Mouse (Mus musculus) heart, embryonic 13.5 days (tissue): Measurements from ENCODE around the gene Zfpm1. TPM values are rescaled to one million over a fixed set of nuclear protein-coding genes. Genes with fewer than 3 reads are reported as not detected.

ENCODE experiments used
- ATAC-seq: fragments of 200-750 bp; cut with Nextera tagmentation; 2 replicates; pipeline ENCODE4 v1.8.0; 2017; ENCODE audit warnings: moderate TSS enrichment; ENCODE audit not compliant: insufficient number of reproducible peaks, low FRiP score, low TSS enrichment; ENCODE audit errors: extremely low read depth
- H3K27ac ChIP-seq: fragments of 300-500 bp; sonication (generic); replicated peaks from 2 replicates; pipeline ENCODE4 v1.5.1; 2015; ENCODE audit warnings: moderate library complexity, mild to moderate bottlenecking, inconsistent platforms
- H3K27me3 ChIP-seq: fragments of 300-500 bp; sonication (generic); replicated peaks from 2 replicates; pipeline ENCODE4 v1.6.1; 2015; ENCODE audit warnings: mild to moderate bottlenecking, inconsistent platforms
- H3K36me3 ChIP-seq: fragments of 300-500 bp; sonication (generic); 2 replicates; pipeline ENCODE4 v1.6.1; 2015; ENCODE audit warnings: mild to moderate bottlenecking, inconsistent platforms
- H3K4me1 ChIP-seq: fragments of 300-500 bp; sonication (generic); 2 replicates; pipeline ENCODE4 v1.6.1; 2015; ENCODE audit warnings: inconsistent platforms
- H3K4me2 ChIP-seq: fragments of 300-500 bp; sonication (generic); 2 replicates; pipeline ENCODE4 v1.6.1; 2015; ENCODE audit warnings: inconsistent platforms, mild to moderate bottlenecking, moderate library complexity
- H3K4me3 ChIP-seq: fragments of 300-500 bp; sonication (generic); 2 replicates; pipeline ENCODE4 v1.5.1; 2015; ENCODE audit warnings: moderate library complexity, mild to moderate bottlenecking, inconsistent platforms
- H3K9ac ChIP-seq: fragments of 300-500 bp; sonication (generic); 2 replicates; pipeline ENCODE4 v1.6.1; 2015; ENCODE audit warnings: inconsistent platforms, mild to moderate bottlenecking, moderate library complexity
- H3K9me3 ChIP-seq: fragments of 300-500 bp; sonication (generic); 2 replicates; pipeline ENCODE4 v1.6.1; 2016; ENCODE audit warnings: inconsistent platforms
- WGBS: fragments of 180-500 bp; shearing (Covaris S2); methylation state at CpG from one replicate; pipeline ENCODE4 v1.1.7; 2015; ENCODE audit warnings: mixed read lengths; 5-methylcytosine and 5-hydroxymethylcytosine counted together
- polyA plus RNA-seq: library from polyadenylated mRNA; unstranded; fragments of >200 nt; fragmentation: Nextera tagmentation; extraction: Ambion mirVana; gene quantifications from 2 replicates; pipeline ENCODE4 v1.2.1, GENCODE M21; 2015

The Zfpm1 gene
- polyA plus RNA-seq, 1 experiment from 2014 or later: 3.8 TPM

DNA sequence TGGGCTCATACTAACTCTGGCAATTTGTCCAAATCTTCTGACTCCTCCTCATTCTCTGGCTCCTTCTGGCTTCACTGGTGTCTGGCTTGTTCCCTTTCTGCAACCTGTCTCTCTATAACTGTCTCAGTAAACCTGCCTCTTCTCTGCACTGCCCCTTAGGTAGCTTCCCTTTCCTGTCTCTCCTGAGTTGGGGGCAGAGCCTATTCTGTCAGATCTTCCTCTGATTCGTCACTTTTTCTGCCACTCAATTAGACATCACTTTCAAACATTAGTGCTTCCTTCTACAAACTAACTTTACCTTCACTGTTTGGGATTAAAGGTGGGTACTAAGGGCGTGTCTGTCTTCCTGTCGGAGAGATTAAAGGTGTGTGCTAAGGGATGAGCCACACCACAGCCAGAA, 58.8 kb downstream of the Zfpm1 start:
- 82% methylated on average over 3 of the region's 3 CpGs for WGBS
- H3K4me1 ChIP-seq: peaks cover 56% of the 10 kb centered on the region

DNA sequence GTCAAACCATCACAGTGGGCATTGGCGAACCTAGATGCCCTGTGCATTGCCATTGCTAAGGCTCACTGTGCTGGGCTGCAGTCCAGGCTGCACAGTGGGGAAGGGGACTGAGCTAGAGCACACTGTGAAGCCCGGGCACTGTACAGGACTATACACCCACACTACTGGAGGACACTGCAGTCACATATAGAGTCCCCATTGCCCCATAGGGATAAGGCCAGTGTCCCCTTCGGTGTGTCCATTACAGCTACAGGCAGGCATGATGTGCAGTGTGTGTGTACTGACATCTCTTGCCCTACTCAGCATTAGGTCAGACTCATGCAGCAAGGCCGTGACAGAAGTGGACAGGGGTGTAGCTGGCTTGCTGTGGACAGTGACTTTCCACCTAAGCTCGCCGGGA, 59.8 kb downstream of the Zfpm1 start:
- Histone ChIP-seq H3K27ac (no peak overlapping the region), H3K36me3 (peaks cover 39% of the 10 kb centered on the region), H3K9me3 (no peaks in the 10 kb centered on the region), H3K4me2 (no peak overlapping the region), H3K9ac (peak overlapping the region; percentile 52), H3K4me1 (peaks cover 46% of the 10 kb centered on the region), H3K27me3 (peaks cover 5% of the 10 kb centered on the region; the same call in 1 of the 2 replicates), H3K4me3 (no peak overlapping the region)
- no peak for ATAC-seq
- WGBS: 72% methylated on average over 6 of the region's 6 CpGs

More for the DNA sequence above, 58.8 kb downstream of the Zfpm1 start:
- H3K9me3 ChIP-seq: no peaks in the 10 kb centered on the region
- H3K9ac ChIP-seq: no peak overlapping the region
- peaks cover 11% of the 10 kb centered on the region; the same call in 1 of the 2 replicates for H3K27me3 ChIP-seq
- H3K4me3 ChIP-seq: no peak overlapping the region
- no peak for ATAC-seq
- no peak overlapping the region for H3K27ac ChIP-seq
- H3K4me2 ChIP-seq: no peak overlapping the region
- peaks cover 49% of the 10 kb centered on the region for H3K36me3 ChIP-seq

DNA sequence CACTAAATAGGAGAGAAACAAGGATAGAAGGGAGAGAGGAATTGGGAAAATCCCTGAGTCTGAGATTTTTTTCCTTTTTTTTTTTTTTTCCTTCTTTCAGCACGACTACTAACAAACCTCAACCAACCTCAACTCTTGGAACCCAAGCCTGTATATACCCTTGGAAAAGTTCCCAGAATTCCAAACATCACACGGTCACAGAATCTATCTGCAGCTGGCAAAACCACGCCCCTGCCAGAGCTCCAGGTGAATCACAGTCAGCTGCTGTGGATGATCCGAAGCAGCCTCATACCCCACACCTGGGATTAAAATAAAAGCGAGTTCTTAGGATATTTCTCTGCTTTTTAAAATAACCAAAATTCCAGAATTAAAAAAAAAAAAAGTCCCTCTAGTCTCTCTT, 60.4 kb downstream of the Zfpm1 start:
- Histone ChIP-seq H3K4me1 (peaks cover 46% of the 10 kb centered on the region), H3K4me3 (no peak overlapping the region), H3K9ac (peak overlapping the region; percentile 76), H3K27ac (peak overlapping the region; percentile 32; the same call in 1 of the 2 replicates), H3K27me3 (no peaks in the 10 kb centered on the region), H3K36me3 (peaks cover 33% of the 10 kb centered on the region), H3K9me3 (no peaks in the 10 kb centered on the region), H3K4me2 (peak overlapping the region; percentile 76)
- WGBS: 35% methylated on average over 5 of the region's 5 CpGs
- ATAC-seq: no peak

DNA sequence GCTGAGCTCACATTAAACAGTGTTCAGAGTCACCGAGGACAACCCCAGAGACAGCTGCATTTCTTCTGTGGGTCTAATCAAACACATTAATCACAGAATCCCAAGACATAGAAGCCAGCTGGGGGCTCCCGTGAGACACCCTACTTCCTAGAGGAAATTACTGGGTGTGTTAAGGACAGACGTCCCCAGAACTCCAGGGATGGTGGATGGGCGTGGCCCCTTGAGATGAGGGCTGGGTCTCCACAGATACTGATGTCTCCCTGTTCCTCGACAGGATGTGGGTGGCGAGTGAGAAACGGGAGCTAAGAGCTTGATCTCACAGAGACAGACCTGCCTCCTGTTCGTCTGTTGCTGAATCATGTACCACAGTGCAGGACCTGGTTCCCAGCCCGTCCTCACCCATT, 60.9 kb downstream of the Zfpm1 start:
- WGBS: 4% methylated on average over 9 of the region's 9 CpGs
- ATAC-seq: no peak
- peaks cover 50% of the 10 kb centered on the region for H3K4me1 ChIP-seq
- peak overlapping the region; percentile 48 for H3K4me3 ChIP-seq
- H3K9ac ChIP-seq: peak overlapping the region; percentile 76
- peaks cover 29% of the 10 kb centered on the region for H3K36me3 ChIP-seq
- no peaks in the 10 kb centered on the region for H3K27me3 ChIP-seq
- no peaks in the 10 kb centered on the region for H3K9me3 ChIP-seq
- peak overlapping the region; percentile 76 for H3K4me2 ChIP-seq
- peak overlapping the region; percentile 32; the same call in 1 of the 2 replicates for H3K27ac ChIP-seq

DNA sequence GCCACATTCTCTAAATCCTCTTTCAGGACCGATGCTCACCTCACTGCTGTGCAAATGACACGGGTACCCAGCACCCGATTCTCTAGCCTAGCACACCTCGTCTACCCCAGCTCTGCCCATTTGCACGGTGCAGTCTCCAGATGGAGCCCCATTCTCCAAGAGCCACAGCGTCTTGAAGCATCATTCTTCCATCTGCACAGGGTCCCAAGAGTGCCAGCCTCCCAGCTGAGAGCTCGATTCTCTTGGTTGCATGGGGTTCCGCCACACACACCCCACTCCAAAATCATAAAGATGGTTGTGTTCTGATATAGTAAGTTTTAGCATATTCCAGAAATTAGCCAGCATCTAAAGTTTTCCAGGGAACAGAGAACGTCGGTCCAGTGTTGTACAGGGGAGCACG, 61.4 kb downstream of the Zfpm1 start:
- Histone ChIP-seq H3K4me3 (peak overlapping the region; percentile 48), H3K4me1 (peaks cover 56% of the 10 kb centered on the region), H3K27ac (peak overlapping the region; percentile 32; the same call in 1 of the 2 replicates), H3K4me2 (peak overlapping the region; percentile 76), H3K9me3 (no peaks in the 10 kb centered on the region), H3K9ac (peak overlapping the region; percentile 76), H3K36me3 (peaks cover 23% of the 10 kb centered on the region), H3K27me3 (no peaks in the 10 kb centered on the region)
- WGBS: 9% methylated on average over 11 of the region's 11 CpGs
- ATAC-seq: no peak

DNA sequence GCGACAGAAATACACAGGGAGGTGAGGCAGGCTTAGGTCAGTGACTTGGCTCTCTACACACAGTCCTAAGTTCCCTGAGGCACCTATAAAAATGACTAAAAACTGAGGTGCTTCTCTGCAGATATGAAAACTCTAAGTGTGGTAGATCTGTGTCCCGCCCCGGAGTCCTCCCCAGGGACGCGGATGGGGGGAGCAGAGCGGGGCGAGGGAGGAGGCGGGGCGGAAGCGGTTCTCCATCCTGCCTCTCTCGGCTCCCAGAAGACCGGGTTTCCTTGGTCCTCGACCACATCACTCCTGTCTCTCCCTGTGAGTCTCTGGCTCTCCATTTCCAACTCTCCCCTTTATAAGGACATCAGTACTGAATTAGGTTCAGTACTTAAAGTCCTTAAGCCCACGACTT, 61.8 kb downstream of the Zfpm1 start:
- Histone ChIP-seq H3K9me3 (no peaks in the 10 kb centered on the region), H3K4me1 (peaks cover 60% of the 10 kb centered on the region), H3K27me3 (no peaks in the 10 kb centered on the region), H3K9ac (peak overlapping the region; percentile 76), H3K36me3 (peaks cover 19% of the 10 kb centered on the region), H3K4me2 (peak overlapping the region; percentile 76), H3K4me3 (peak overlapping the region; percentile 48), H3K27ac (0 out of 2 replicates have a peak overlapping the region, but pooled peaks have one; percentile 32)
- WGBS: 1% methylated on average over 14 of the region's 14 CpGs
- no peak for ATAC-seq

DNA sequence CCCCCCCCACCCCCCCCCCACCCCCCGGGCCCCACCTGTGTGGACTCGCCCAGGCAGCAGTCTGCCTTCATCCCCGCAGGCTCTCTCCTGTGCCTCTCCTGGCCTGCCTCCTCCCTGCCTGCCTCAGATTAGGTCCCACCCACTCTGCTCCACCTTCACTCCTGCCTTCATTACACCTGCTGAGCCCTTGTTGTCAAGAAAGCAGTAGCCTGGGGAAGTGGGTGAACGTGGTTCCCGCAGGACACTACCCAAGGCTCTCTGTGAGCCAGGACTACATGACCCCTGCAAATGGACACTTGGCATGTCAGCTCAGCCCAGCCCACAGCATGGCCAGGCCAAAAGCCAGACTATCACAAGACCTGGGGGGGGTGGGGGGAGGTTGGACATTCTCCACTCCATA, 62.3 kb downstream of the Zfpm1 start:
- peaks cover 65% of the 10 kb centered on the region for H3K4me1 ChIP-seq

DNA sequence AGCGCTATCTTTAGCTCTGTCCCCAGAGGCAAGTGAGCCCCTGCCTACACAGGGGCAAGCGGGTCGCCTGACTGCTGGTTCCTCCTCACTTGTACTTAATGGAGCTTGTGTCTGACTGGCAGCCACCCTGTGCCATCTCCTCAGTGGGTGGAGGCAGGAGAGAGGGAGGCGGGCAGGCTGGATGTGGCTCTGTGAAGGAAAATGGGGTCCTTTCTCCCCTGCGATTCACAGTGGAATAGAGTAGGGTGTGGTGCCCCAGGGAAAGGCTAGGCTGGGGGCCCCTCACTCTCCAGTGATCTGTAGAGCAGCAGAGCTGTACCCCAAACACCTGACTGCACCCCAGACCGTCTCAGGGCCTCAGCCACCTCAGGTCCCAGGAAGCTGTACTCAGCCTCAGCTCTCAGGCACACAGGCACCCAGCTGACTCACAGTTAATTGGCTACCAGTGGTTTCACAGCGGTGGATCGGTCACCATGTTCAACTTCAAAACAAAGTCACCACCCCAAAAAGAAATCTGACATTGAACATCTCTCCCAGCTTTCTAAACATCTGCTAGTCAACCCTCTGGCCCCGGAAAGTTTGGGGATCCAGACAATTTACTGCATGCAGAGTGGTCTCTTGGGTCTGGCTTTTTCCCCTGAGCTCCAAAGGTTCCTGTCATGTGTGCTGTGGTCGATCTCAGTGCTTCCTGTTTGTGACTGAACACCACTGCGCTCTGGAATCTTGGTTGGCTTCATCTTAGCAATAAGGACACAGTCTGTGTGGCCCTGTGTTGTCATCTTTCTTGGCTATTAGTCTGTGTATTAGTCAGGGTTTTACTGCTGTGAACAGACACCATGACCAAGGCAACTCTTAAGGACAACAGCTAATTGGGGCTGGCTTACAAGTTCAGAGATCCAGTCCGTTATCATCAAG, 63.5 kb downstream of the Zfpm1 start:
- Histone ChIP-seq H3K27ac (peak overlapping the region; percentile 29; the same call in 1 of the 2 replicates), H3K4me3 (no peak overlapping the region), H3K9me3 (no peaks in the 10 kb centered on the region), H3K27me3 (no peaks in the 10 kb centered on the region), H3K36me3 (peaks cover 2% of the 10 kb centered on the region), H3K4me1 (peaks cover 77% of the 10 kb centered on the region), H3K4me2 (no peak overlapping the region), H3K9ac (peak overlapping the region; percentile 1)
- ATAC-seq: no peak
- 57% methylated on average over 12 of the region's 12 CpGs for WGBS

More for the DNA sequence above, 62.3 kb downstream of the Zfpm1 start:
- Histone ChIP-seq H3K27ac (no peak overlapping the region), H3K9me3 (no peaks in the 10 kb centered on the region), H3K27me3 (no peaks in the 10 kb centered on the region), H3K36me3 (peaks cover 15% of the 10 kb centered on the region), H3K9ac (peak overlapping the region; percentile 76), H3K4me2 (peak overlapping the region; percentile 76), H3K4me3 (no peak overlapping the region)
- WGBS: 0% methylated on average over 2 of the region's 5 CpGs
- ATAC-seq: 0 out of 2 replicates have a peak, but pooled peaks have one; percentile 9

DNA sequence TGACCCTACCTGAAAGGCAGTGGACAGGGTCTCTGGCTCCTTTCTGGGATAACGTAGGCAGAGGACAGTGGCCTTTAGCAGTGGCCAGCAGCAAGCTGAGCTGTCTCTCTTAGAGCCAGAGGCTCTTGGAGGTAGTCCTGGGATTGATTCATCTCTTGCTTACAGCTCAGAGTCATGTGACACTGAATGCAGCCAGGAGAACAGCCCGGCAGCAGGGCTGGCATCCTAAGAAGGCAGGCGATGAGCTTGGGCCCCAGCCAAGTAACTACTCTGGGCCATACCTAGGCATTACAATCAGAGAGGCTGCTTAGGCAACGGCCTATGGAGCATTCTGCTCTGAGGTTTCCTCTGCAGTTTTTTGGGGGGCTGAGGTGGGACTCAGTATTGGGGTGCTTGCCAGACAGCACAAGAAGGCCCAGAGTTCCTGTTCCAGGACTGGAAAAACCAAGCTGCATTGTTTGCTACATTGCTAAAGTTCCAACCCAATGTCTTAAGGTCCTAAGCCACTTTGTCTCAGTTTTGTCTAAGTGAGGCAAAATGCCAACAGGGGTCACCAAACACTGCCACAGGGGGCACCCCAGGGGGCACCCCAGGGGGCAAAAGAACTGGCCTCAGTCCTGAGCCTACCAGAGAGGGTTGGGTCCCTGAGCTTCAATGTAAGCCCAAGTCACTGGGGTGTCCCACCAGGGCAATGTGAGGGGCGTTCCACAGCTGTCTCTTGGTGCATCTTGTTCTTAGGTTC, 66.0 kb downstream of the Zfpm1 start:
- H3K9ac ChIP-seq: no peak overlapping the region; the same call in 1 of the 2 replicates
- no peaks in the 10 kb centered on the region for H3K9me3 ChIP-seq
- no peak for ATAC-seq
- H3K27me3 ChIP-seq: 0 out of 2 replicates have a peak, but pooled peaks cover 7% of the 10 kb centered on the region
- H3K4me2 ChIP-seq: no peak overlapping the region
- peak overlapping the region; percentile 59 for H3K27ac ChIP-seq
- H3K4me3 ChIP-seq: no peak overlapping the region
- H3K36me3 ChIP-seq: no peaks in the 10 kb centered on the region
- 48% methylated on average over 5 of the region's 5 CpGs for WGBS
- H3K4me1 ChIP-seq: peaks cover 66% of the 10 kb centered on the region

DNA sequence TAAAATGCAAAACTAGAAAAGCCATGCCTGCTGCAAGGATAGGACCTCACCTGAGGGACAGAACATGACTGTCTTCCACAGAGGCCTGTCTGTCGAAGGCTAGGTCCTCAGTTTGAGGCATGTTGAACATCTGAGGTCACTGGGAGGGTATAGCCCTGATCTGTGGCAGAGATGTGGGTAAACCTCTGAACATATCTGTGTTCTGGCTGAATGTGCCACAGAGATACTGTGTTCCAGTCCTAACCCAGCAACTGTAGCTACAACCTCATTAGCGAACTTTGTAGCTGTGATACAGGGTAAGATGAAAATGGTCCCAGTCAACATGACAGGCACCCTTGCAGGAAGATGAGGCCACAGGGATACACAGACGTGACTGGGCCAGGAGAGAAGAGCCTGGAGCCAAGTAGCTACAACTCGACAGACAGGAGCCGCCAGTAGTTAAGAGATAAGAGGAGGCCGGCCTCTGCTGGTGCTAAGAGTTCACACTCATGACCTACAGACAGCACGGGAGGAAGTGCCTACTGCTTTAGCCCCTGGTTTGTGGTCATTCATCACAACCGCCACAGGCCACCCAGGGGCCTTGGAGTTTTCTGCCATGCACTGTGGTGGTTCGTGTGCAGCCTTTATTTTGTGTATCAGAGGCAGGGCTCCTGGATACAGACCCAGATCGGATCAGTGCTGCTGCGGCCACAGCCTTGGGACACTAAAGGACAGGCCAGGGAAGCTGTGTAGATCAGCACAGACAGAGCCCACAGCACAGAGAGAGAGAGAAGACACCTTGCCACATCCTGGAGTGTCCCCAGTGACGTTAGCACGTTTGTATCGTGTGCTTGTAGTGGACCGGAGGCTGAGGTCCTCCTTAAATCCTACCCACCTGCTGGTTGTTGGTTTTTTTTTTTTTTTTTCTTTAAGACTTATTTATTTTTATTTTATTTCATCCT, 67.7 kb downstream of the Zfpm1 start:
- Histone ChIP-seq H3K4me2 (peak overlapping the region; percentile 10), H3K27me3 (peaks cover 10% of the 10 kb centered on the region; the same call in 1 of the 2 replicates), H3K9ac (peak overlapping the region; percentile 37), H3K4me3 (no peak overlapping the region), H3K9me3 (no peaks in the 10 kb centered on the region), H3K4me1 (peaks cover 50% of the 10 kb centered on the region), H3K27ac (peak overlapping the region; percentile 53), H3K36me3 (no peaks in the 10 kb centered on the region)
- WGBS: 12% methylated on average over 15 of the region's 15 CpGs
- ATAC-seq: no peak
